Mouse (Mus musculus) lung, embryonic 15.5 days (tissue): ENCODE data around the gene Dtnbp1. TPM values are rescaled to one million over a fixed set of nuclear protein-coding genes. Genes with fewer than 3 reads are reported as not detected.

Experiments
- ATAC-seq: fragments of 200-750 bp; cut with Nextera tagmentation; 2 replicates; pipeline ENCODE4 v1.8.0; 2017; ENCODE audit warnings: moderate number of reproducible peaks, borderline replicate concordance; ENCODE audit not compliant: low FRiP score, low TSS enrichment; ENCODE audit errors: extremely low read depth
- H3K27ac ChIP-seq: fragments of 300-500 bp; sonication (generic); 2 replicates; pipeline ENCODE4 v1.5.1; 2015; ENCODE audit warnings: moderate library complexity, mild to moderate bottlenecking, inconsistent platforms
- H3K27me3 ChIP-seq: fragments of 300-500 bp; sonication (generic); 2 replicates; pipeline ENCODE4 v1.6.1; 2015; ENCODE audit warnings: inconsistent platforms
- H3K36me3 ChIP-seq: fragments of 300-500 bp; sonication (generic); 2 replicates; pipeline ENCODE4 v1.6.1; 2015; ENCODE audit warnings: inconsistent platforms
- H3K4me1 ChIP-seq: fragments of 300-500 bp; sonication (generic); 2 replicates; pipeline ENCODE4 v1.6.1; 2015; ENCODE audit warnings: inconsistent platforms
- H3K4me2 ChIP-seq: fragments of 300-500 bp; sonication (generic); 2 replicates; pipeline ENCODE4 v1.6.1; 2015; ENCODE audit warnings: inconsistent platforms, mild to moderate bottlenecking, moderate library complexity
- H3K4me3 ChIP-seq: fragments of 300-500 bp; sonication (generic); 2 replicates; pipeline ENCODE4 v1.5.1; 2015; ENCODE audit warnings: mild to moderate bottlenecking, inconsistent platforms
- H3K9ac ChIP-seq: fragments of 300-500 bp; sonication (generic); 2 replicates; pipeline ENCODE4 v1.6.1; 2015; ENCODE audit warnings: inconsistent platforms
- H3K9me3 ChIP-seq: fragments of 300-500 bp; sonication (generic); 2 replicates; pipeline ENCODE4 v1.6.1; 2016; ENCODE audit warnings: inconsistent platforms
- WGBS: fragments of 180-500 bp; shearing (Covaris S2); methylation state at CpG from one replicate; pipeline ENCODE4 v1.1.7; 2015; 5-methylcytosine and 5-hydroxymethylcytosine counted together
- polyA plus RNA-seq: library from polyadenylated mRNA; unstranded; fragments of >200 nt; fragmentation: Nextera tagmentation; extraction: Ambion mirVana; gene quantifications from 2 replicates; pipeline ENCODE4 v1.2.1, GENCODE M21; 2015

The Dtnbp1 gene
- polyA plus RNA-seq, 1 experiment from 2014 or later, result 75.1 TPM

DNA sequence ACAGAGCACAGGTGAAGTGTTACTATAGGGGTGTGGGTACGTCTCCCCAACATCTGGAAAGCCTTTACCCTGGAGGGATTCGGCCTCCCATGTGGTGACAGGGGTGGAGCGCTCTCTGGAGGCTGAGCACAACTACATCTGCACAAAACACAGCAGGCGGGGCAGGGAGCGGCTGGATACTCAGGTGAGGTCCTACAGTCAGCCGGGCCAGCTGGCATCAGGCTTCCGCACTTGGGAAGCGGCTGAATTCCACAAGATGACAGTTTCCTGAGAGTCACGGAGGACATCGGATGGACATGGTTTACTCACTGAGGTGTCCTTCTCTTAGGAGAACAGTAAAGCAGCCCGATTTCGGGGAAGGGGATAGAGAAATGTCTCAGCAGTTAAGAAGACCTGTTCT is 2.7 kb downstream of the Dtnbp1 start:
- WGBS, result 92% methylated on average over 12 of the region's 12 CpGs
- no peaks in the 10 kb centered on the region for H3K9me3 ChIP-seq

DNA sequence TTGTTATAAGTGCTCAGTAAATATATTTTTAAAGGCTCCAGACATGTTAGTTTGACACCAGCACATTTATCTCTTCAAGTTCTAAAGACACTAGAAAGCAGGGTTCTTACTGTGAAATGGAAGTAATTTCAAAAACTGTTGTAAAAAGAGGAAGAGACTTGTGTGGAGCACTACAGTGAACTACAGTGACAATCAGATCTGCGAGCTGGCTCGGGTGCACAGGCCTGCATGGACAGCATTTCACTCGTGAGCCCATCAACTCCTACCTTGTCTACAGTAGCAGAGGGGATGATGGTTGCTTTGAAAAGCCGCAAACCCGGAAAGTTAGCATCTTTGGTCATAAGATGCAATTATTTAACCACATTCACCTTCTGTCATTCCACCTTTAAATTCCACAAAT is 5.6 kb downstream of the Dtnbp1 start:
- 0 out of 2 replicates have a peak, but pooled peaks cover 7% of the 10 kb centered on the region for H3K36me3 ChIP-seq
- 80% methylated on average over 5 of the region's 5 CpGs for WGBS
- no peaks in the 10 kb centered on the region for H3K27me3 ChIP-seq
- no peak overlapping the region for H3K9ac ChIP-seq
- peaks cover 18% of the 10 kb centered on the region for H3K4me1 ChIP-seq
- no peaks in the 10 kb centered on the region for H3K9me3 ChIP-seq
- no peak overlapping the region for H3K27ac ChIP-seq
- no peak overlapping the region for H3K4me3 ChIP-seq
- ATAC-seq, result no peak
- H3K4me2 ChIP-seq, result no peak overlapping the region

More for the DNA sequence above, 2.7 kb downstream of the Dtnbp1 start:
- Histone ChIP-seq H3K36me3 (0 out of 2 replicates have a peak, but pooled peaks cover 7% of the 10 kb centered on the region), H3K4me1 (peaks cover 11% of the 10 kb centered on the region), H3K4me3 (no peak overlapping the region), H3K27ac (no peak overlapping the region), H3K27me3 (no peaks in the 10 kb centered on the region), H3K9ac (no peak overlapping the region), H3K4me2 (no peak overlapping the region)
- no peak for ATAC-seq

DNA sequence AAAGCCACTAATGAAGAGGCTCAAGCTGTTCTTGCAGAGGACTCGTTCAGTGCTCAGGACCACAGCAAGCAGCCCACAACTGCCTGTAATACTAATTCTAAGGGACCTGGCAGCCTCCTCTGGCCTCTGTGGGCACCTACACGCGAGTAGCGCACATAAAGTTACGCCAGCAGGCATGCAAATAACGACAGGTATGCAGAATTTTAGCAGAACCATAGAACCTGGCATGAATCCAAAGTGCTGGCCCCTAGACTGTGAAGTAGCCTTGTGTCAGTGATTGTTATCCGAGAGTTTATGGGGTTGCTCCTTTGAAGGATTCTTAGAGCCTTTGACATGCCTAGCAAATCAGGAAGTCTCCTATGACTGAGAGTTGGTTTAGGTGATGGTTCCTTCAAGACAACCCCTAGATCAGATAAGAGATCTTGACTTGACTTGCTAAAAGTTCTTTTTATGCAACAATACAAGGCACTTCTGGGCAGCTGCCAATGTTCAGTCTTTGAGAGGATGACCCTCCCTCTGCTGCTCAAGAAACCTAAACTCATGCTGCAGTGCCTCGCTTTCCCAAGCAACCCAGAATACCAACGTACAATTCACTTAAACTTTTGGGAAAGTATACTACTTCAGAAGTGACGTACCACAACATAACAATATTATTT is 9.3 kb downstream of the Dtnbp1 start:
- H3K27ac ChIP-seq, result no peak overlapping the region
- H3K27me3 ChIP-seq, result no peaks in the 10 kb centered on the region
- H3K4me1 ChIP-seq, result peaks cover 13% of the 10 kb centered on the region
- peaks cover 4% of the 10 kb centered on the region; the same call in 1 of the 2 replicates for H3K36me3 ChIP-seq
- no peaks in the 10 kb centered on the region for H3K9me3 ChIP-seq
- no peak for ATAC-seq
- H3K4me3 ChIP-seq, result no peak overlapping the region
- WGBS, result 64% methylated on average over 10 of the region's 10 CpGs
- no peak overlapping the region for H3K4me2 ChIP-seq
- no peak overlapping the region for H3K9ac ChIP-seq

DNA sequence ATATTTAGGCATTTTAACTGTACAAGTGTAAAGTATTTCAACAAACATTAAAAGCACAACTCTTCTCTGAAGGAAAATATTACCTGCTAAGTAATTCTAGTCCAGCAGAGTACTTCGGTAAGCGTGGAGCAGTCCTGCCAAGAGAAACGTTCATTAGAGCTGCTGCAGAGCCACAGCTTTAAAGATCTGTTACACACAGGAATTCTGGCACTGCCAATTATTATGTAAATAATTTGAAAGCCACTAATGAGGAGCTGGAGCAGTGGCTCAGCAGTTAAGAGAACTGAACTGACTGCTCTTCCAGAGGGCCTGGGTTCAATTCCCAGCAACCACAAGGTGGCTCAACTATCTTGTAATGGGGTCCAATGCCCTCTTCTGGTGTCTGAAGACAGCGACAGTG is 10.0 kb downstream of the Dtnbp1 start:
- Histone ChIP-seq H3K36me3 (peaks cover 4% of the 10 kb centered on the region; the same call in 1 of the 2 replicates), H3K9ac (no peak overlapping the region), H3K27ac (no peak overlapping the region), H3K4me3 (no peak overlapping the region), H3K27me3 (no peaks in the 10 kb centered on the region), H3K9me3 (no peaks in the 10 kb centered on the region), H3K4me2 (no peak overlapping the region), H3K4me1 (peaks cover 13% of the 10 kb centered on the region)
- no peak for ATAC-seq
- 63% methylated on average over 4 of the region's 4 CpGs for WGBS

DNA sequence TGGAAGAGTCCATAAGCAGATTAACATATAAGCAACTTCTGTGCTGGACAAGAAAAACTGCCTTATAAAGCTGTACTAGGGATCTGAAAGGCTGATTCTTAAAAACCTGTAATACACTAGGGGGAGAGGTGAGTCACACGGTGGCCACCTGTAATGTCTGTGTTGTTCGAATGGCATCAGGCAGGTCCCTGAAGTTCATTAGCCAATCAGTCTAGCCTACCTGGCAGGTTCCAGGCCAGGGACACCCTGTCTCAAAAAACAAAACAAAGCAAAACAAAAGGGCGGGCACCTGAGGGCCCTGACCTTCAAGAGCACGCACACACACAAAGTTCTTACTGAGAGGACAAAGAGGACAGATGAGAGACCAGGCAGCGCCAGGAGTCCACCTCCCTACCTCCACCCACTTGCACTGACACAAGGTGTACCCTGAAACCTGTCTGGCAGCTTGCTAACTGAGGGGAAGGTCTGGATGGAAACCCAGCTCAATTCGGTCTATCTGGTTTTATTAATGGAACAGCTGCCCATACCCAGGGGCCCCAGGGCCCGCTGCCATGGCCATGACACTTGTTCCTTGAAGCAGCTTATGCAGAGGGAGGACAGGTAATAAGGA is 11.8 kb downstream of the Dtnbp1 start:
- no peak overlapping the region for H3K4me2 ChIP-seq
- no peak overlapping the region for H3K27ac ChIP-seq
- no peak for ATAC-seq
- peaks cover 13% of the 10 kb centered on the region for H3K4me1 ChIP-seq
- no peak overlapping the region for H3K9ac ChIP-seq
- peaks cover 4% of the 10 kb centered on the region; the same call in 1 of the 2 replicates for H3K36me3 ChIP-seq
- no peak overlapping the region for H3K4me3 ChIP-seq
- 78% methylated on average over 7 of the region's 7 CpGs for WGBS
- H3K9me3 ChIP-seq, result no peaks in the 10 kb centered on the region
- H3K27me3 ChIP-seq, result no peaks in the 10 kb centered on the region

DNA sequence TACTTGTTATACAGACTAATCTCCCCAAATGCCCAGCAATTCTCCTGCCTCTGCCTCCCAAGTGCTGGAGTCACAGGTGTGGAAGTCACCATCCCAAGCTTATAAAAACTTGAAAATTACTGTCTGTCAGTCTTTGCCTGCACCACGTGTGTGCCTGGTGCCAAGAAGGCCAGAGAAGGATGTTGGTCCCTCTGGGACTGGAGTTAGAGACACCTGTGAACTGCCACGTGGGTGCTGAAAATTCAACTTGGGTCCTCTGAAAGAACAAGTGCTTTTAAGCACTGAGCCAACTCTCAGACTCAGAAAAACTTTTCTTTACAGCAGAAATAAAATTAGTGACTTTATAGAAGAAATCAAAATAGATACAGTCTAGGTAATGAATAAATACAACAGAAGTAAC is 15.6 kb downstream of the Dtnbp1 start:
- WGBS, result 74% methylated on average over 2 of the region's 2 CpGs
- ATAC-seq, result no peak

DNA sequence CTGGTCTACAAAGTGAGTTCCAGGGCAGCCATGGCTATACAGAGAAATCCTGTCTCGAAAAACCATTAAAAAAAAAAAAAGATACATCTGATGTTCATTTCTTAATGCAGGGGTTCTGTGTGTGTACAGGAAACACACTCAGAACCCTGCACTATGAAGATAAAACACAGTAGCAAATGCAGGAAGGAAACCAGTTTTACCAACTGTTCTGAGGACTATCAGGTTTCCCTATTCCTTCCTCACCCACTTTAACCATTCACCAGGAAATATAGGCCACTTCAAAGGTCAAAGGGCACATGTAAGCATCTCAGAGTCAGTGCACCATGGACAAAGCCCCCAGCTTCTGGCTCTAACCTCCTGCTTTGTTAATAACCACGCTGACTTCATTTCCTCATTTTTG is 16.6 kb downstream of the Dtnbp1 start:
- Histone ChIP-seq H3K4me1 (no peaks in the 10 kb centered on the region), H3K9ac (no peak overlapping the region), H3K4me2 (no peak overlapping the region), H3K4me3 (no peak overlapping the region), H3K27me3 (no peaks in the 10 kb centered on the region), H3K27ac (no peak overlapping the region), H3K9me3 (no peaks in the 10 kb centered on the region), H3K36me3 (no peaks in the 10 kb centered on the region; the same call in 1 of the 2 replicates)
- no peak for ATAC-seq
- WGBS, result 45% methylated on average over 2 of the region's 2 CpGs

More for the DNA sequence above, 15.6 kb downstream of the Dtnbp1 start:
- no peak overlapping the region for H3K9ac ChIP-seq
- H3K27me3 ChIP-seq, result no peaks in the 10 kb centered on the region
- H3K27ac ChIP-seq, result no peak overlapping the region
- no peaks in the 10 kb centered on the region for H3K9me3 ChIP-seq
- peaks cover 4% of the 10 kb centered on the region; the same call in 1 of the 2 replicates for H3K36me3 ChIP-seq
- no peak overlapping the region for H3K4me3 ChIP-seq
- no peaks in the 10 kb centered on the region for H3K4me1 ChIP-seq
- H3K4me2 ChIP-seq, result no peak overlapping the region

DNA sequence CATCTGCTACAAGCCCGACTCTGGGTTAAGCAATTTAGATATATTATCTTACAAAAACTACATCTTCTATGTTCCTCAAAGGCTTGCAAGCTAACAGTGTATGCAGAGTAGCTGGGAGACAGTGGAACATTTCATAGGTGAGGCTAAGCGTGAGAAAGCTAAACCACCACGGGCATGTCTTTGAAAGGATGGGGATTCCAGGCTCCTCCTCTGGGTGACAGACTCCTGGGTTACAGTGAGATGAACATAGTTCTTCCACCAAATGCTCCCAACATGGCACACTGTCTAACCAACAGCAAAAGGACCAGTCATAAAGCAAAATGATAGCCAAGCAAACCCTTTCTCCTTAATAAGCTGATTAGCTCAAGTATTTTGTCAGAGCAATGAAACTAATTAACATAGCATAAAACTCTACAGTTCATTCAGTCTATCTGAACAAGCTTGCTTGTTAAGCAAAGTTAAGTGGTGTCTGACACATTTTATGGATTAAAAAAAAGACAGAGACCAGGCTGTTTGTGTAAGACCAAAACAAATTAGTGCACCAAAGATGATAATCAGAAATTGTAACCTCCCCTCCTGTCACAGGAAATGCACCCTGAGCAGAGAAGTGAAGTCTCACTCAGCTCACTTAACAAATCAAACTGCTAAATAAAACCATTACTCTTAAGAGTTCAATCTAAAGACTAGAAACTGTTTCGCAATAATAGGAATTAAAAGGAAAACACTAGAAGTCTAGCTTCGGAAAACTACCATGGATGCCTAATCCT is 18.1 kb downstream of the Dtnbp1 start:
- Histone ChIP-seq H3K4me1 (no peaks in the 10 kb centered on the region), H3K4me2 (no peak overlapping the region), H3K36me3 (no peaks in the 10 kb centered on the region; the same call in 1 of the 2 replicates), H3K4me3 (no peak overlapping the region), H3K27me3 (no peaks in the 10 kb centered on the region), H3K27ac (no peak overlapping the region), H3K9ac (no peak overlapping the region), H3K9me3 (no peaks in the 10 kb centered on the region)
- ATAC-seq, result no peak
- WGBS, result 72% methylated on average over 5 of the region's 5 CpGs

DNA sequence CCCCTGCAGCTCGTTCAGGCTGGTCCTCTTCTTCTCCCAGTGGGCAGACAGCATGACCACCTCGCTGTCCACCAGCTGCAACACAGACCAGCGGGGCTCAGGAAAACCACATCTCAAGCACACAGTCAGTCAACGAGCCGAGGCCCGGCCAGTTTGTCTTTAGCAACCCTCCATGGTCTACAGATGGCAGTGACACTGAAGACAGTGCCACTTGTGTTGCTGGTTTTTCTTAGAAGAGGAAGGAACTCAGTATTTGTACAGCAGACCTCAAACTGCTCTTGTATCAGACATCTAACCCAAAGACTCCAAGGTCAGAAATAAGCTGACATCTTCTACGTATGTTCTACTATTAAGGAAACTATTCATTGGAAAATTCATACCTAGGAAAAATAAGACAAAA is 19.1 kb downstream of the Dtnbp1 start:
- Histone ChIP-seq H3K4me2 (no peak overlapping the region), H3K9me3 (no peaks in the 10 kb centered on the region), H3K4me1 (no peaks in the 10 kb centered on the region), H3K4me3 (no peak overlapping the region), H3K36me3 (no peaks in the 10 kb centered on the region; the same call in 1 of the 2 replicates), H3K27me3 (no peaks in the 10 kb centered on the region), H3K9ac (no peak overlapping the region), H3K27ac (no peak overlapping the region)
- no peak for ATAC-seq
- WGBS, result 78% methylated on average over 7 of the region's 7 CpGs

DNA sequence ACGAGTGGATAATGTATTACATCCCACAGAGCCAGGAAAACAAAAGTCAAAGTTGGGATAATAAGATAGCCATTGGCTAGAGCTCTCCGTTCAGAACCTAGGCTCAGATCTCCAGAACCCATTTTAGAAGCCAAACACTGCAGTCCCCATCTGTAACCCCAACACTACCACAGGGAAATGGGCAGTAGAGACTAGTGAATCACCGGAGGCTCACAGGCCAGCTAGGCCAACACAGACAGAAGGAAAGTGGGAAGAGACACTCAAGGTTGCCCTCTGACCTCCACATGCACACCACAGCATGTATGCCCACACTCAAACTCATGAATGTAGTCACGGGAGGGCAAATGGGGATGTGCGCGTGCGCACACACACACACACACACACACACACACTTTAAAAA is 22.5 kb downstream of the Dtnbp1 start:
- Histone ChIP-seq H3K4me1 (no peaks in the 10 kb centered on the region), H3K4me2 (no peak overlapping the region), H3K27ac (no peak overlapping the region), H3K9ac (no peak overlapping the region), H3K27me3 (no peaks in the 10 kb centered on the region), H3K4me3 (no peak overlapping the region), H3K36me3 (no peaks in the 10 kb centered on the region), H3K9me3 (no peaks in the 10 kb centered on the region)
- WGBS, result 88% methylated on average over 7 of the region's 7 CpGs
- ATAC-seq, result no peak

DNA sequence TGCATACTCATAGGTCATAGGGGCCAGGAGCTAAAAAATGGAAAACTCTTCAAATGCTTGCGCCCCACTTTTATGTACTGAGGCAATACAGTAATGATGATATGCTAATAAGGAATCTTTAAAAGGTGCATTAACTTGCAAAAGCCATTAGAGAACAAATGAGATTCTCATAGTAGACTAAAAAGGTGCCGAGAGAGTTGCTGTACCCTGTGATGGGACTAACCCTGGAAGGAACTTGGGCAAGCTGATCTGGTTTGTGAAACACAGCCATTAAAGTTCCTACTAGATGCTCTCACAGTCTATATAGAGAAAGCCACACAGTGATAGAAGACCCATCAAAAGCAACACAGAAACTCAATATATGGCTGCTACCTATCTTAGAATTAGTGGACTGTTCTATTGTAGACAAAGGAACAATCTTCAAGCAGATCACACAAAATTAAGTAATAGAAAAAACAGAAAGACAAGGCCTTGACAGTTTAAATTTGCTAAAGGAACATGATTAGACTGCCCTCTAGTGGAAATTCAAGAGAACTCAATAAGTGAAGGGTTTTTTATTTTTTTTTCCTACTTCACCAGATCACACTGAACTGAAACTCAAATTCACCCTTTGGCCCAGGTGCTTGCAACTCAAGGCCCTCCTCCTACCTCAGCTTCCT is 24.3 kb downstream of the Dtnbp1 start:
- Histone ChIP-seq H3K9ac (no peak overlapping the region), H3K36me3 (no peaks in the 10 kb centered on the region; the same call in 1 of the 2 replicates), H3K4me3 (no peak overlapping the region), H3K27me3 (no peaks in the 10 kb centered on the region), H3K27ac (no peak overlapping the region), H3K4me1 (no peaks in the 10 kb centered on the region), H3K9me3 (no peaks in the 10 kb centered on the region), H3K4me2 (no peak overlapping the region)
- ATAC-seq, result no peak
- WGBS, result 88% methylated on average over 2 of the region's 2 CpGs
